Mouse (Mus musculus): Measurements from ENCODE around the gene Aifm2. TPM values are rescaled to one million over a fixed set of nuclear protein-coding genes. Genes with fewer than 3 reads are reported as not detected.

Aifm2 gene
- polyA plus RNA-seq, 1 experiment, result 8.2 TPM

DNA sequence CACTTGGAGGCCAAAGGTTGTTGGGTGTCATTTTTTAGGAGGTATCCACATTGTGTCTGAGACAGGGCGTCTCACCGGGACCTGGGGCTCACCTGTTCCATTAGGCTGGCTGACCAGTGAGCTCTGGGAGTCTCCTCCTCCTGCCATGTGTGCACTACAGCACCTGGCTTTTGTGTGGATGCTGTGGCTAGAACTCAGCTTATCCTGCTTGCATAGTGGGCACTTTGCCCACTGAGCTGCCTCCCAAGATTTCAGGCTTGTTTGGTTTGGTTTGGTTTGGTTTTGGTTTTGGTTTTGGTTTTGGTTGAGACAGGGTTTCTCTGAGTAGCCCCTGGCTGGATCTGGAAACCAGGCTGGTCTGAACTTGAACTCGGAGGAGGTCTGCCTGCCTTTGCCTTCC is 7.2 kb downstream of the Aifm2 start:
- H3K36me3 ChIP-seq (ENCODE audit: control insufficient read depth, insufficient read depth, low read length, poor library complexity, severe bottlenecking), result no peaks in the 10 kb centered on the region
- TF ChIP-seq EP300 (IDR thresholded peaks at IDR 0.05; ENCODE audit: insufficient read depth, low read depth, low read length) (no peak), CTCF (IDR thresholded peaks at IDR 0.05; ENCODE audit: low read depth, low read length) (no peak), POLR2A (IDR thresholded peaks at IDR 0.05; ENCODE audit: insufficient read depth, low read length) (no peak)
- no peak overlapping the region for H3K9ac ChIP-seq (ENCODE audit: low read depth, poor library complexity, severe bottlenecking)

DNA sequence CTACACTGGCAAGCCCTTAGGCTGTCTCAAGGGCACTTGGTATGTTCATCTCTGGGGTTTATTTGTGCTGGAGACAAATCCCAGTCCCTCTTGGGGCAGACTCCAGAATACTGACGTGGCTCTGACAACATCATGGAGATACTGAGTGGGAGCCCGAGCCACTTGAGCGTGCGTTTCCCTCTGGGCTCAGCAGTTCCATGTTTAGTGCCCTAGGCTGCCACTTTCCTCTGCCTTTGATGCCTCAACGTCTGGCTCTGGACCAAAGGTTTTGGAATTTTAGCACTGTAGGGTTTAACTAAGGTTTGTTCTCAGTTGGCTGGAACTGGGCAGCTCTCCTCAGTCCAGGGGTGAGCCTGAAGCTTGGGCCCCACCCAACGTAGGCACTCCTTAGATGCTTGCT is 8.2 kb downstream of the Aifm2 start:
- H3K9me3 ChIP-seq (replicated peaks; ENCODE audit: control insufficient read depth, insufficient read depth, low read length, poor library complexity, severe bottlenecking), result no peaks in the 10 kb centered on the region
- H3K27ac ChIP-seq (ENCODE audit: insufficient read depth, low read length), result no peak overlapping the region
- TF ChIP-seq EP300 (IDR thresholded peaks at IDR 0.05; ENCODE audit: insufficient read depth, low read depth, low read length) (no peak), CTCF (IDR thresholded peaks at IDR 0.05; ENCODE audit: low read depth, low read length) (no peak), POLR2A (IDR thresholded peaks at IDR 0.05; ENCODE audit: insufficient read depth, low read length) (no peak)
- H3K4me3 ChIP-seq (ENCODE audit: low read depth, low read length), result no peak overlapping the region
- no peaks in the 10 kb centered on the region for H3K4me1 ChIP-seq (ENCODE audit: control insufficient read depth, insufficient read depth, low read length)
- no peaks in the 10 kb centered on the region for H3K27me3 ChIP-seq (ENCODE audit: control insufficient read depth, insufficient read depth, low read length, poor library complexity, severe bottlenecking)
- H3K36me3 ChIP-seq (ENCODE audit: control insufficient read depth, insufficient read depth, low read length, poor library complexity, severe bottlenecking), result no peaks in the 10 kb centered on the region
- no peak overlapping the region for H3K9ac ChIP-seq (ENCODE audit: low read depth, poor library complexity, severe bottlenecking)

More for the DNA sequence above, 7.2 kb downstream of the Aifm2 start:
- Histone ChIP-seq H3K27ac (ENCODE audit: insufficient read depth, low read length) (no peak overlapping the region), H3K4me3 (ENCODE audit: low read depth, low read length) (no peak overlapping the region), H3K4me1 (ENCODE audit: control insufficient read depth, insufficient read depth, low read length) (no peaks in the 10 kb centered on the region), H3K9me3 (replicated peaks; ENCODE audit: control insufficient read depth, insufficient read depth, low read length, poor library complexity, severe bottlenecking) (no peaks in the 10 kb centered on the region), H3K27me3 (ENCODE audit: control insufficient read depth, insufficient read depth, low read length, poor library complexity, severe bottlenecking) (no peaks in the 10 kb centered on the region)

DNA sequence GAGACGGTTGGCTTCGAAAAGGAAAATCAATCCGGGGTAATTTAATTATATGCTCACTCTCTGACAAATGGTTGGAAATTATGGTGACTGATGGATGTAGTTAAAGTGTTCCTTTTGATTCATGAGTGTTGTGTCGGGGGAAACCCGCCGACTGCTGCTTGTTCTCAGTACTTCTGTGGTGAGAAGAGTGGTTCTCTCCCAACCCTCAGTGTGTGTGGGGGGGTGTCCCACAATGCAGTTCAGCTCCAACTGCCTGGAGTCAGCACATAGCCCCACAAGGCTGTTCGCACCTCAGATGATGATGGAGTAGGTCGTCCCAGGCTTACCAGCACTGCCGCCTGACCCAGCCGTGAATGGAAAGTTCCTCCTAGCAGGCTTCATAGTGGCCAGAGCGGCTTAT is 14.1 kb downstream of the Aifm2 start:
- H3K9me3 ChIP-seq (replicated peaks; ENCODE audit: control insufficient read depth, insufficient read depth, low read length, poor library complexity, severe bottlenecking), result no peaks in the 10 kb centered on the region
- TF ChIP-seq CTCF (IDR thresholded peaks at IDR 0.05; ENCODE audit: low read depth, low read length) (no peak), POLR2A (IDR thresholded peaks at IDR 0.05; ENCODE audit: insufficient read depth, low read length) (no peak), EP300 (IDR thresholded peaks at IDR 0.05; ENCODE audit: insufficient read depth, low read depth, low read length) (no peak)
- no peaks in the 10 kb centered on the region for H3K4me1 ChIP-seq (ENCODE audit: control insufficient read depth, insufficient read depth, low read length)
- H3K27ac ChIP-seq (ENCODE audit: insufficient read depth, low read length), result no peak overlapping the region
- no peaks in the 10 kb centered on the region for H3K27me3 ChIP-seq (ENCODE audit: control insufficient read depth, insufficient read depth, low read length, poor library complexity, severe bottlenecking)
- no peaks in the 10 kb centered on the region for H3K36me3 ChIP-seq (ENCODE audit: control insufficient read depth, insufficient read depth, low read length, poor library complexity, severe bottlenecking)
- H3K4me3 ChIP-seq (ENCODE audit: low read depth, low read length), result no peak overlapping the region
- H3K9ac ChIP-seq (ENCODE audit: low read depth, poor library complexity, severe bottlenecking), result no peak overlapping the region

DNA sequence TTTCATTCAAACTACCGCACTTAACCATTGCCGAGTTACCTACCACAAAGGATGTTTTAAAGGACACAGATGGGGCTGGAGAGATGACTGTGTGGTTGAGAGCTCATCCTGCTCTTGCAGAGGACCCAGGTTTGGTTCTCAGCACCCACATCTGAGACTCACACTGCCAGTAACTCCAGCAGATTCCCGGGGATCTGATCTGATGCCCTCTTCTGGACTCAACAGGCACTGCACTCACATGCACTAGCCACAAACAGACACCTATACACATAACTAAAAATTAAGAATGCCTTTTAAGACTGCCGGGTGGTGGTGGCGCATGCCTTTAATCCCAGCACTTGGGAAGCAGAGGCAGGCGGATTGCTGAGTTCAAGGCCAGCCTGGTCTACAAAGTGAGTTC is 15.1 kb downstream of the Aifm2 start:
- Histone ChIP-seq H3K4me3 (ENCODE audit: low read depth, low read length) (no peak overlapping the region), H3K4me1 (ENCODE audit: control insufficient read depth, insufficient read depth, low read length) (no peaks in the 10 kb centered on the region), H3K9me3 (replicated peaks; ENCODE audit: control insufficient read depth, insufficient read depth, low read length, poor library complexity, severe bottlenecking) (no peaks in the 10 kb centered on the region), H3K27me3 (ENCODE audit: control insufficient read depth, insufficient read depth, low read length, poor library complexity, severe bottlenecking) (no peaks in the 10 kb centered on the region), H3K9ac (ENCODE audit: low read depth, poor library complexity, severe bottlenecking) (no peak overlapping the region), H3K27ac (ENCODE audit: insufficient read depth, low read length) (no peak overlapping the region), H3K36me3 (ENCODE audit: control insufficient read depth, insufficient read depth, low read length, poor library complexity, severe bottlenecking) (no peaks in the 10 kb centered on the region)
- TF ChIP-seq POLR2A (IDR thresholded peaks at IDR 0.05; ENCODE audit: insufficient read depth, low read length), result no peak
- no peak for TF ChIP-seq EP300 (IDR thresholded peaks at IDR 0.05; ENCODE audit: insufficient read depth, low read depth, low read length)
- TF ChIP-seq CTCF (IDR thresholded peaks at IDR 0.05; ENCODE audit: low read depth, low read length), result no peak

DNA sequence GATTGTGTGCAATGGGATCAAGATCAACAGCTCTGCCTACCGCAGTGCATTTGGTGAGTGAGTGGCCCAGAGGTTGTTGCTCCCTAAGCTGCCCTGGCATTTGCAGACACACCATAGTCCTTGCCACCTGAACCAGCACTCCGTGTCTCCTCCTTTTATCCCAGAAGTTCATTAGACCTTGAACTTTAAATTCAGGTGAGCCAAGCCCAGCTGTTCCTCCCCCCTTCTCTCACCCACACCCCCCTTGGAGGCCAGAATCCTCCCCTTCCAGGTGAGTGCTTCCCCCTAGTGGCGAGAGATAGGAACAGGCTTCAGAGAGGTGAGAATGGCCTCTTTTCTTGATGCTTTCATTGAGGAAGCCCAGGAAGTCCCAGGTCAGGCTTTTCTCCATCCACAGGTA is 19.3 kb downstream of the Aifm2 start:
- no peaks in the 10 kb centered on the region for H3K4me1 ChIP-seq (ENCODE audit: control insufficient read depth, insufficient read depth, low read length)
- TF ChIP-seq CTCF (IDR thresholded peaks at IDR 0.05; ENCODE audit: low read depth, low read length) (peak; percentile 89), EP300 (IDR thresholded peaks at IDR 0.05; ENCODE audit: insufficient read depth, low read depth, low read length) (no peak)
- H3K27me3 ChIP-seq (ENCODE audit: control insufficient read depth, insufficient read depth, low read length, poor library complexity, severe bottlenecking), result no peaks in the 10 kb centered on the region
- no peak overlapping the region for H3K4me3 ChIP-seq (ENCODE audit: low read depth, low read length)
- no peak overlapping the region for H3K27ac ChIP-seq (ENCODE audit: insufficient read depth, low read length)
- no peaks in the 10 kb centered on the region for H3K36me3 ChIP-seq (ENCODE audit: control insufficient read depth, insufficient read depth, low read length, poor library complexity, severe bottlenecking)
- no peaks in the 10 kb centered on the region for H3K9me3 ChIP-seq (replicated peaks; ENCODE audit: control insufficient read depth, insufficient read depth, low read length, poor library complexity, severe bottlenecking)
- H3K9ac ChIP-seq (ENCODE audit: low read depth, poor library complexity, severe bottlenecking), result no peak overlapping the region

DNA sequence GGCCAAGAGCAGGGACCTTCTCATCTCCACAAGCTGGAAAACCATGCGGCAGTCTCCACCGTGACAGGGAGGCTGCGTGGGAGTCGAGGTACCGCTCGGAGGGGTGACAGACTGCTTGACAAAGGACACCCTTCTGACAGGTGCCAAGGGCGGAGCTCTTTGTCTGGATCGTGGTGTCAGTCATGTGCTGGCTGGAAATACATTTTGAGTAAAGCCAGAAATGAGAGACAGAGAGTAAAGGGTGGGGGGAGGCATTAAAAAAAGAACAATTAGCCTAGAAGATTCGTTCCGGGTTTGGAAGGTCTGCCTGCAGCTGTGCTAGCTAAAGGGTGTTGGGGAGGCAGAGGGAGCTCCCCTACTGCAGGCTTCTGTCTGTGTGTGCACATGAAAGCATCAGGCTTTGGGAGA is 21.6 kb downstream of the Aifm2 start:
- Histone ChIP-seq H3K9ac (ENCODE audit: low read depth, poor library complexity, severe bottlenecking) (no peak overlapping the region), H3K36me3 (ENCODE audit: control insufficient read depth, insufficient read depth, low read length, poor library complexity, severe bottlenecking) (no peaks in the 10 kb centered on the region), H3K4me1 (ENCODE audit: control insufficient read depth, insufficient read depth, low read length) (no peaks in the 10 kb centered on the region), H3K4me3 (ENCODE audit: low read depth, low read length) (no peak overlapping the region), H3K27ac (ENCODE audit: insufficient read depth, low read length) (no peak overlapping the region), H3K9me3 (replicated peaks; ENCODE audit: control insufficient read depth, insufficient read depth, low read length, poor library complexity, severe bottlenecking) (no peaks in the 10 kb centered on the region), H3K27me3 (ENCODE audit: control insufficient read depth, insufficient read depth, low read length, poor library complexity, severe bottlenecking) (no peaks in the 10 kb centered on the region)
- TF ChIP-seq POLR2A (IDR thresholded peaks at IDR 0.05; ENCODE audit: insufficient read depth, low read length) (no peak), EP300 (IDR thresholded peaks at IDR 0.05; ENCODE audit: insufficient read depth, low read depth, low read length) (no peak), CTCF (IDR thresholded peaks at IDR 0.05; ENCODE audit: low read depth, low read length) (no peak)
